Mouse (Mus musculus) bone marrow macrophage, adult 2 months (primary cell): ENCODE measurements around the gene Hspg2.

Source experiments
- CTCF ChIP-seq: IDR thresholded peaks from 2 replicates; pipeline ENCODE4 v1.5.1; 2012; ENCODE audit warnings: low read depth, mild to moderate bottlenecking, low read length, moderate library complexity
- POLR2A ChIP-seq: IDR thresholded peaks from 2 replicates; pipeline ENCODE4 v1.6.1; 2012; ENCODE audit warnings: mild to moderate bottlenecking, low read depth, low read length, borderline replicate concordance

GRCm38 (mm10) chr4:137461981-137462690 lies 6.4 kb upstream of the Hspg2 start:
- TF ChIP-seq CTCF (no peak), POLR2A (no peak)
